Mouse (Mus musculus) midbrain, embryonic 11.5 days (tissue): Measurements from ENCODE around the gene Lmo2. TPM values are rescaled to one million over a fixed set of nuclear protein-coding genes. Genes with fewer than 3 reads are reported as not detected.
A peak's percentile ranks its signal among the peaks of the same experiment; 100 is the strongest.
"Not testable (repeated sequence)": the region's sequence is repeated elsewhere in the genome, so short reads cannot be mapped to it uniquely, and the experiment has no call there.

Experiments
- ATAC-seq: fragments of 200-750 bp; cut with Nextera tagmentation; 2 replicates; pipeline ENCODE4 v1.8.0; 2017; ENCODE audit warnings: moderate TSS enrichment, moderate library complexity; ENCODE audit not compliant: low FRiP score
- DNase-seq: peaks from one replicate; pipeline ENCODE4 v3.0.0; 2015; ENCODE audit warnings: low spot score; ENCODE audit errors: missing footprints
- H3K27ac ChIP-seq: fragments of 300-500 bp; sonication (generic); 2 replicates; pipeline ENCODE4 v1.5.1; 2014; ENCODE audit warnings: low read depth, low read length
- H3K27me3 ChIP-seq: fragments of 300-500 bp; sonication (generic); 2 replicates; pipeline ENCODE4 v1.6.1; 2014; ENCODE audit warnings: mild to moderate bottlenecking, low read length, moderate library complexity, mixed read lengths; ENCODE audit not compliant: control insufficient read depth, insufficient read depth
- H3K36me3 ChIP-seq: fragments of 300-500 bp; sonication (generic); 2 replicates; pipeline ENCODE4 v1.6.1; 2014; ENCODE audit warnings: mild to moderate bottlenecking, low read length, moderate library complexity, mixed read lengths; ENCODE audit not compliant: control insufficient read depth, insufficient read depth
- H3K4me1 ChIP-seq: fragments of 300-500 bp; sonication (generic); 2 replicates; pipeline ENCODE4 v1.6.1; 2014; ENCODE audit warnings: low read length; ENCODE audit not compliant: control insufficient read depth, insufficient read depth
- H3K4me2 ChIP-seq: fragments of 300-500 bp; sonication (generic); 2 replicates; pipeline ENCODE4 v1.6.1; 2014; ENCODE audit warnings: mild to moderate bottlenecking, moderate library complexity
- H3K4me3 ChIP-seq: fragments of 300-500 bp; sonication (generic); 2 replicates; pipeline ENCODE4 v1.5.1; 2014; ENCODE audit warnings: low read depth, low read length
- H3K9ac ChIP-seq: fragments of 300-500 bp; sonication (generic); 2 replicates; pipeline ENCODE4 v1.6.1; 2014; ENCODE audit warnings: low read length
- H3K9me3 ChIP-seq: fragments of 300-500 bp; sonication (generic); 2 replicates; pipeline ENCODE4 v1.6.1; 2016; ENCODE audit warnings: low read length; ENCODE audit not compliant: control insufficient read depth
- whole genome bisulfite sequencing: fragments of 180-500 bp; shearing (Covaris S2); extraction: QIAGEN DNeasy Blood & Tissue Kit; methylation state at CpG from one replicate; pipeline ENCODE4 v1.1.7; 2014; 5-methylcytosine and 5-hydroxymethylcytosine counted together
- polyA plus RNA-seq: library from polyadenylated mRNA; unstranded; fragments of >200 nt; fragmentation: Nextera tagmentation; extraction: Ambion mirVana; gene quantifications from 2 replicates; pipeline ENCODE4 v1.2.1, GENCODE M21; 2014

Lmo2 gene
- polyA plus RNA-seq, 1 experiment from 2014 or later = 28.6 TPM

GRCm38 (mm10) chr2:103983146-103983545 is 25.4 kb downstream of the Lmo2 start:
- DNase-seq = peak; percentile 33
- no peaks in the 10 kb centered on the region for H3K36me3 ChIP-seq
- H3K9me3 ChIP-seq = no peaks in the 10 kb centered on the region
- H3K4me3 ChIP-seq = no peak overlapping the region
- no peaks in the 10 kb centered on the region for H3K4me1 ChIP-seq
- no peak overlapping the region for H3K27ac ChIP-seq
- no peak overlapping the region for H3K9ac ChIP-seq
- H3K4me2 ChIP-seq = no peak overlapping the region
- 88% methylated on average over 10 of the region's 10 CpGs for WGBS
- no peaks in the 10 kb centered on the region for H3K27me3 ChIP-seq
- ATAC-seq = no peak

GRCm38 (mm10) chr2:103987595-103987994 is 29.8 kb downstream of the Lmo2 start:
- H3K9me3 ChIP-seq, H3K9ac ChIP-seq, H3K27me3 ChIP-seq, ATAC-seq, H3K4me3 ChIP-seq, H3K4me2 ChIP-seq, H3K36me3 ChIP-seq, H3K4me1 ChIP-seq, DNase-seq, H3K27ac ChIP-seq: not testable (repeated sequence)
- WGBS = 69% methylated on average over 6 of the region's 8 CpGs

- H3K4me1 ChIP-seq = peaks cover 3% of the 10 kb centered on the region; the same call in 1 of the 2 replicates
- H3K4me3 ChIP-seq = no peak overlapping the region
- DNase-seq (peak; percentile 56), ATAC-seq (no peak)
- no peak overlapping the region for H3K9ac ChIP-seq
- H3K9me3 ChIP-seq = no peaks in the 10 kb centered on the region
- WGBS = 81% methylated on average over 6 of the region's 6 CpGs
- no peak overlapping the region for H3K4me2 ChIP-seq
- no peaks in the 10 kb centered on the region for H3K36me3 ChIP-seq
- no peak overlapping the region for H3K27ac ChIP-seq
- H3K27me3 ChIP-seq = no peaks in the 10 kb centered on the region
Measured at GRCm38 (mm10) chr2:103989724-103990123, 31.9 kb downstream of the Lmo2 start.

GRCm38 (mm10) chr2:103991303-103991702 is 33.5 kb downstream of the Lmo2 start:
- Histone ChIP-seq H3K27ac (no peak overlapping the region), H3K4me2 (no peak overlapping the region), H3K4me1 (peaks cover 3% of the 10 kb centered on the region; the same call in 1 of the 2 replicates), H3K9ac (no peak overlapping the region), H3K36me3 (no peaks in the 10 kb centered on the region), H3K4me3 (no peak overlapping the region), H3K9me3 (no peaks in the 10 kb centered on the region), H3K27me3 (no peaks in the 10 kb centered on the region)
- ATAC-seq (no peak), DNase-seq (peak; percentile 68)

GRCm38 (mm10) chr2:103992162-103992561 is 34.4 kb downstream of the Lmo2 start:
- no peaks in the 10 kb centered on the region for H3K36me3 ChIP-seq
- ATAC-seq (no peak), DNase-seq (no peak)
- no peak overlapping the region for H3K9ac ChIP-seq
- H3K27me3 ChIP-seq = no peaks in the 10 kb centered on the region
- no peaks in the 10 kb centered on the region for H3K9me3 ChIP-seq
- no peak overlapping the region for H3K4me2 ChIP-seq
- H3K27ac ChIP-seq = no peak overlapping the region
- H3K4me3 ChIP-seq = no peak overlapping the region
- H3K4me1 ChIP-seq = peaks cover 3% of the 10 kb centered on the region; the same call in 1 of the 2 replicates
- WGBS = 73% methylated on average over 9 of the region's 9 CpGs

- DNase-seq = peak; percentile 85
Measured at GRCm38 (mm10) chr2:103992618-103993332, 35.0 kb downstream of the Lmo2 start.

GRCm38 (mm10) chr2:104001076-104001475 is 43.3 kb downstream of the Lmo2 start:
- H3K36me3 ChIP-seq = no peaks in the 10 kb centered on the region
- H3K4me2 ChIP-seq = no peak overlapping the region
- H3K4me1 ChIP-seq = no peaks in the 10 kb centered on the region
- no peak overlapping the region for H3K27ac ChIP-seq
- no peaks in the 10 kb centered on the region for H3K27me3 ChIP-seq
- H3K9ac ChIP-seq = no peak overlapping the region
- WGBS = 30% methylated on average over 2 of the region's 2 CpGs
- no peak overlapping the region for H3K4me3 ChIP-seq
- peak; percentile 87 for DNase-seq
- no peak for ATAC-seq
- no peaks in the 10 kb centered on the region for H3K9me3 ChIP-seq

More at GRCm38 (mm10) chr2:103992618-103993332, 35.0 kb downstream of the Lmo2 start:
- no peaks in the 10 kb centered on the region for H3K9me3 ChIP-seq
- ATAC-seq = no peak
- no peaks in the 10 kb centered on the region for H3K36me3 ChIP-seq
- no peak overlapping the region for H3K4me3 ChIP-seq
- no peaks in the 10 kb centered on the region for H3K27me3 ChIP-seq
- H3K9ac ChIP-seq = no peak overlapping the region
- H3K27ac ChIP-seq = no peak overlapping the region
- peaks cover 3% of the 10 kb centered on the region; the same call in 1 of the 2 replicates for H3K4me1 ChIP-seq
- 25% methylated on average over 17 of the region's 17 CpGs for WGBS
- H3K4me2 ChIP-seq = 0 out of 2 replicates have a peak overlapping the region, but pooled peaks have one; percentile 5

- Histone ChIP-seq H3K9ac (no peak overlapping the region), H3K4me3 (no peak overlapping the region), H3K27ac (no peak overlapping the region), H3K27me3 (no peaks in the 10 kb centered on the region), H3K4me2 (no peak overlapping the region), H3K9me3 (no peaks in the 10 kb centered on the region), H3K36me3 (no peaks in the 10 kb centered on the region), H3K4me1 (no peaks in the 10 kb centered on the region)
- peak; percentile 72 for DNase-seq
- WGBS = 80% methylated on average over 4 of the region's 4 CpGs
- no peak for ATAC-seq
Measured at GRCm38 (mm10) chr2:104001861-104002260, 44.1 kb downstream of the Lmo2 start.

- Histone ChIP-seq H3K27ac (no peak overlapping the region), H3K4me1 (no peaks in the 10 kb centered on the region), H3K9me3 (no peaks in the 10 kb centered on the region), H3K27me3 (no peaks in the 10 kb centered on the region), H3K36me3 (no peaks in the 10 kb centered on the region), H3K4me3 (no peak overlapping the region), H3K4me2 (no peak overlapping the region), H3K9ac (no peak overlapping the region)
- DNase-seq (peak; percentile 90), ATAC-seq (no peak)
- 35% methylated on average over 16 of the region's 16 CpGs for WGBS
Measured at GRCm38 (mm10) chr2:104002711-104003413, 45.1 kb downstream of the Lmo2 start.
